Mouse (Mus musculus) cerebellum, adult 2 months (tissue): ENCODE measurements at regions not wholly inside any gene's neighbourhood (a gene's known extent, or its start where the extent isn't known, plus 50 kb on each side); places are given as distances from the start of the nearest gene placed in this dataset.

Source experiments
- CTCF ChIP-seq: fragments of 200-500 bp; IDR thresholded peaks from 2 replicates; pipeline ENCODE4 v1.5.1; 2011; ENCODE audit warnings: low read depth, mild to moderate bottlenecking, control low read depth, low read length, moderate library complexity, borderline replicate concordance; ENCODE audit not compliant: insufficient read depth
- POLR2A ChIP-seq: fragments of 200-500 bp; IDR thresholded peaks from 2 replicates; pipeline ENCODE4 v1.6.1; 2011; ENCODE audit warnings: low read length, control low read depth, borderline replicate concordance; ENCODE audit not compliant: insufficient read depth

DNA sequence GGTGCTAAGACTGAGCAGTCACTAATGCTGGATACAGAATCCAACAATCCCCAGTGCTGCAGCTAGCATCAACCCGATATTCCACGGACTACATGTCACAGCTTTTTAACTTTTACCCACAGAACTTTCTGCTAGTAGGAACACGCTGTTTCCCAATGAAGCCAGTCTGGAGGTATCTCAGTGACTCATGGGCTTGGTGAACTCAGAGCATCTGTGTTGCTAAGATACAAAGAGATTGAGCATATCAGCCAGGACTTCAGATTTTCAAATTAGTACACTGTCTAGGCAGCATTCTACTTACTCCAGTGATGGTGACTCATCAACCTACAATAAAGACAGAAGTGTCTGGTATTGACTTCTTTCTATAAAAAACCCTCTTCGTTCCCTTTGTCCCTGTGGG, 119.6 kb downstream of the Osr1 start:
- TF ChIP-seq POLR2A (no peak), CTCF (no peak)
